Mouse (Mus musculus): Measurements from ENCODE around the gene Uba2. TPM values are rescaled to one million over a fixed set of nuclear protein-coding genes. Genes with fewer than 3 reads are reported as not detected.

Uba2 gene
- polyA plus RNA-seq, 1 experiment: 98.0 TPM

- TF ChIP-seq USF1 (IDR thresholded peaks at IDR 0.05; ENCODE audit: low read depth): peak; percentile 94
- no peak for TF ChIP-seq FOSL1 (IDR thresholded peaks at IDR 0.05; ENCODE audit: insufficient read depth, low read length, poor library complexity, severe bottlenecking)
- peak; percentile 66 for TF ChIP-seq MAX (IDR thresholded peaks at IDR 0.05)
- Histone ChIP-seq H3K79me2 (ENCODE audit: control insufficient read depth, insufficient read depth) (peaks cover 24% of the 10 kb centered on the region), H3K79me3 (ENCODE audit: low read depth) (peaks cover 5% of the 10 kb centered on the region), H3ac (ENCODE audit: control insufficient read depth, insufficient read length, low read depth) (peak within 1 kb of the TSS; percentile 84), H3K27me3 (ENCODE audit: control insufficient read depth, insufficient read depth, insufficient read length) (no peaks in the 10 kb centered on the region), H3K4me3 (ENCODE audit: insufficient read depth, poor library complexity, severe bottlenecking) (peak within 1 kb of the TSS; percentile 80), H3K36me3 (ENCODE audit: control insufficient read depth, insufficient read depth) (peaks cover 17% of the 10 kb centered on the region)
These were observed 27.0 kb upstream of the Uba2 start, which contains the start of gene Pdcd2l for GRCm38 (mm10) chr7:34196132-34197128. TSS of gene Pdcd2l (minus strand) at chr7:34196661.

GRCm38 (mm10) chr7:34195632-34196031 lies 26.2 kb upstream of the Uba2 start:
- Histone ChIP-seq H3ac (ENCODE audit: control insufficient read depth, insufficient read length, low read depth) (peak overlapping the region; percentile 84), H3K4me3 (ENCODE audit: insufficient read depth, poor library complexity, severe bottlenecking) (peak overlapping the region; percentile 80), H3K27me3 (ENCODE audit: control insufficient read depth, insufficient read depth, insufficient read length) (no peaks in the 10 kb centered on the region), H3K79me2 (ENCODE audit: control insufficient read depth, insufficient read depth) (peaks cover 24% of the 10 kb centered on the region), H3K36me3 (ENCODE audit: control insufficient read depth, insufficient read depth) (peaks cover 9% of the 10 kb centered on the region), H3K79me3 (ENCODE audit: low read depth) (peaks cover 5% of the 10 kb centered on the region)
- TF ChIP-seq FOSL1 (IDR thresholded peaks at IDR 0.05; ENCODE audit: insufficient read depth, low read length, poor library complexity, severe bottlenecking) (no peak), MAX (IDR thresholded peaks at IDR 0.05) (no peak), CTCF (IDR thresholded peaks at IDR 0.05; ENCODE audit: control insufficient read depth, insufficient read depth, insufficient read length) (no peak), USF1 (IDR thresholded peaks at IDR 0.05; ENCODE audit: low read depth) (no peak)

- Histone ChIP-seq H3K27me3 (ENCODE audit: control insufficient read depth, insufficient read depth, insufficient read length) (no peaks in the 10 kb centered on the region), H3K79me2 (ENCODE audit: control insufficient read depth, insufficient read depth) (peaks cover 24% of the 10 kb centered on the region), H3K4me3 (ENCODE audit: insufficient read depth, poor library complexity, severe bottlenecking) (no peak overlapping the region), H3ac (ENCODE audit: control insufficient read depth, insufficient read length, low read depth) (no peak overlapping the region), H3K36me3 (ENCODE audit: control insufficient read depth, insufficient read depth) (peaks cover 24% of the 10 kb centered on the region), H3K79me3 (ENCODE audit: low read depth) (peaks cover 5% of the 10 kb centered on the region)
- TF ChIP-seq MAX (IDR thresholded peaks at IDR 0.05) (no peak), CEBPB (IDR thresholded peaks at IDR 0.05; ENCODE audit: low read depth) (no peak), CTCF (IDR thresholded peaks at IDR 0.05; ENCODE audit: control insufficient read depth, insufficient read depth, insufficient read length) (no peak), USF1 (IDR thresholded peaks at IDR 0.05; ENCODE audit: low read depth) (no peak), MYOD1 (IDR thresholded peaks at IDR 0.05; ENCODE audit: control insufficient read depth, insufficient read length, low read depth) (no peak), FOSL1 (IDR thresholded peaks at IDR 0.05; ENCODE audit: insufficient read depth, low read length, poor library complexity, severe bottlenecking) (no peak), MYOG (IDR thresholded peaks at IDR 0.05; ENCODE audit: control insufficient read depth, extremely low read depth, insufficient read length) (no peak)
These were observed 23.4 kb upstream of the Uba2 start for GRCm38 (mm10) chr7:34192825-34193224.

GRCm38 (mm10) chr7:34189376-34189989 lies 20.1 kb upstream of the Uba2 start:
- Histone ChIP-seq H3K79me2 (ENCODE audit: control insufficient read depth, insufficient read depth) (peaks cover 7% of the 10 kb centered on the region), H3ac (ENCODE audit: control insufficient read depth, insufficient read length, low read depth) (no peak overlapping the region), H3K36me3 (ENCODE audit: control insufficient read depth, insufficient read depth) (peaks cover 31% of the 10 kb centered on the region), H3K27me3 (ENCODE audit: control insufficient read depth, insufficient read depth, insufficient read length) (no peaks in the 10 kb centered on the region), H3K4me3 (ENCODE audit: insufficient read depth, poor library complexity, severe bottlenecking) (no peak overlapping the region), H3K79me3 (ENCODE audit: low read depth) (no peaks in the 10 kb centered on the region)
- TF ChIP-seq CEBPB (IDR thresholded peaks at IDR 0.05; ENCODE audit: low read depth) (no peak), MYOG (IDR thresholded peaks at IDR 0.05; ENCODE audit: control insufficient read depth, extremely low read depth, insufficient read length) (no peak), USF1 (IDR thresholded peaks at IDR 0.05; ENCODE audit: low read depth) (no peak), MYOD1 (IDR thresholded peaks at IDR 0.05; ENCODE audit: control insufficient read depth, insufficient read length, low read depth) (no peak), FOSL1 (IDR thresholded peaks at IDR 0.05; ENCODE audit: insufficient read depth, low read length, poor library complexity, severe bottlenecking) (no peak), CTCF (IDR thresholded peaks at IDR 0.05; ENCODE audit: control insufficient read depth, insufficient read depth, insufficient read length) (no peak), MAX (IDR thresholded peaks at IDR 0.05) (no peak)

- Histone ChIP-seq H3K36me3 (ENCODE audit: control insufficient read depth, insufficient read depth) (peaks cover 16% of the 10 kb centered on the region), H3K79me3 (ENCODE audit: low read depth) (no peaks in the 10 kb centered on the region), H3K79me2 (ENCODE audit: control insufficient read depth, insufficient read depth) (no peaks in the 10 kb centered on the region), H3K4me3 (ENCODE audit: insufficient read depth, poor library complexity, severe bottlenecking) (no peak overlapping the region), H3K27me3 (ENCODE audit: control insufficient read depth, insufficient read depth, insufficient read length) (no peaks in the 10 kb centered on the region), H3ac (ENCODE audit: control insufficient read depth, insufficient read length, low read depth) (no peak overlapping the region)
- TF ChIP-seq MYOG (IDR thresholded peaks at IDR 0.05; ENCODE audit: control insufficient read depth, extremely low read depth, insufficient read length) (no peak), MAX (IDR thresholded peaks at IDR 0.05) (no peak), FOSL1 (IDR thresholded peaks at IDR 0.05; ENCODE audit: insufficient read depth, low read length, poor library complexity, severe bottlenecking) (no peak), MYOD1 (IDR thresholded peaks at IDR 0.05; ENCODE audit: control insufficient read depth, insufficient read length, low read depth) (no peak), USF1 (IDR thresholded peaks at IDR 0.05; ENCODE audit: low read depth) (no peak), CEBPB (IDR thresholded peaks at IDR 0.05; ENCODE audit: low read depth) (no peak), CTCF (IDR thresholded peaks at IDR 0.05; ENCODE audit: control insufficient read depth, insufficient read depth, insufficient read length) (no peak)
These were observed 14.4 kb upstream of the Uba2 start for GRCm38 (mm10) chr7:34183794-34184193.
